Mouse (Mus musculus): ENCODE data around the gene Il20. TPM values are rescaled to one million over a fixed set of nuclear protein-coding genes. Genes with fewer than 3 reads are reported as not detected.

Il20 gene
- not detected in 2 replicates for polyA plus RNA-seq (2012; rRNA removed)

GRCm38 (mm10) chr1:130911401-130912010 lies at the start of gene Il20:
Gene Il20 (minus strand): TSS chr1:130911451.

GRCm38 (mm10) chr1:130940065-130940687 lies 28.9 kb upstream of the Il20 start, which contains the start of gene Il19:
Gene Il19 (minus strand): TSS chr1:130940115.

GRCm38 (mm10) chr1:130887354-130887753 lies 23.9 kb downstream of the Il20 start, which contains the start of gene Il24:
Gene Il24 (minus strand): TSS chr1:130887454.

GRCm38 (mm10) chr1:130865541-130866221 lies 45.6 kb downstream of the Il20 start, which contains the start of gene Fcmr:
Gene Fcmr (plus strand): TSS chr1:130865669.

Other genes starting within 250 kb of the Il20 start
- gene C4bp, start 249.8 kb downstream of the Il20 start, polyA plus RNA-seq (2012; rRNA removed) = 1.4 and 1.9 TPM in 2 replicates
- not detected in 2 replicates for gene Gm29427, start 195.7 kb downstream of the Il20 start, polyA plus RNA-seq (2012; rRNA removed)
- 1.2 and 1.5 TPM in 2 replicates for gene Yod1, start 194.1 kb downstream of the Il20 start, polyA plus RNA-seq (2012; rRNA removed)
- gene Pfkfb2, start 182.2 kb downstream of the Il20 start, polyA plus RNA-seq (2012; rRNA removed) = 7.4 and 8.7 TPM in 2 replicates
- 5.8 and 8.9 TPM in 2 replicates for gene AA986860, start 179.5 kb downstream of the Il20 start, polyA plus RNA-seq (2012; rRNA removed)
- 0.78 and 1.6 TPM in 2 replicates for gene Fcamr, start 110.5 kb downstream of the Il20 start, polyA plus RNA-seq (2012; rRNA removed)
- gene Pigr, start 84.8 kb downstream of the Il20 start, polyA plus RNA-seq (2012; rRNA removed) = 822 and 919 TPM in 2 replicates
- gene Fcmr, start 45.8 kb downstream of the Il20 start, polyA plus RNA-seq (2012; rRNA removed) = 9.3 and 13.9 TPM in 2 replicates
- gene Il24, start 24.0 kb downstream of the Il20 start, polyA plus RNA-seq (2012; rRNA removed) = not detected in 2 replicates
- not detected in 2 replicates for gene Il19, start 28.7 kb upstream of the Il20 start, polyA plus RNA-seq (2012; rRNA removed)
- gene Il10, start 108.4 kb upstream of the Il20 start, polyA plus RNA-seq (2012; rRNA removed) = 0.20 TPM in 1 of 2 replicates, not detected in the other
- 67.5 and 75.8 TPM in 2 replicates for gene Mapkapk2, start 186.4 kb upstream of the Il20 start, polyA plus RNA-seq (2012; rRNA removed)
- 0.63 and 0.71 TPM in 2 replicates for gene Dyrk3, start 226.9 kb upstream of the Il20 start, polyA plus RNA-seq (2012; rRNA removed)
- 24.5 and 27.2 TPM in 2 replicates for gene Eif2d, start 241.7 kb upstream of the Il20 start, polyA plus RNA-seq (2012; rRNA removed)